Mouse (Mus musculus) MEL (cell line): ENCODE measurements around the gene Arpp21.

Source experiments
- CTCF ChIP-seq, 3 experiments: IDR thresholded peaks in 2 of 3; conservative IDR thresholded peaks in 1 of 3; 2 replicates each; pipeline ENCODE4 v1.5.1; 2011 to 2012; ENCODE audit warnings: low read length in 3 of 3, low read depth in 2 of 3, mild to moderate bottlenecking in 2 of 3, improper control_type of control experiment in 1 of 3, inconsistent platforms in 1 of 3, mixed read lengths in 1 of 3, moderate library complexity in 1 of 3; ENCODE audit not compliant: control insufficient read depth in 1 of 3, insufficient read depth in 1 of 3, poor library complexity in 1 of 3, severe bottlenecking in 1 of 3
- ETS1 ChIP-seq: IDR thresholded peaks from 2 replicates; pipeline ENCODE4 v1.6.1; 2012; ENCODE audit warnings: low read depth, mild to moderate bottlenecking, inconsistent platforms, low read length, improper control_type of control experiment, moderate library complexity
- NELFE ChIP-seq: IDR thresholded peaks from 2 replicates; pipeline ENCODE4 v1.6.1; 2011; ENCODE audit warnings: low read depth, low read length, improper control_type of control experiment
- POLR2A ChIP-seq, 2 experiments: IDR thresholded peaks; 2 replicates each; pipeline ENCODE4 v1.6.1; 2011 to 2012; ENCODE audit warnings: low read length in 2 of 2, mild to moderate bottlenecking in 2 of 2, control low read depth in 1 of 2, improper control_type of control experiment in 1 of 2, low read depth in 1 of 2, moderate library complexity in 1 of 2; ENCODE audit not compliant: control insufficient read depth in 1 of 2, insufficient read depth in 1 of 2, poor library complexity in 1 of 2
- SMC3 ChIP-seq: IDR thresholded peaks from 2 replicates; pipeline ENCODE4 v1.6.1; 2011; ENCODE audit warnings: low read depth, low read length, improper control_type of control experiment
- USF1 ChIP-seq: IDR thresholded peaks from 2 replicates; pipeline ENCODE4 v1.6.1; 2014; ENCODE audit warnings: low read depth, mild to moderate bottlenecking, inconsistent platforms, low read length, improper control_type of control experiment, moderate library complexity

DNA sequence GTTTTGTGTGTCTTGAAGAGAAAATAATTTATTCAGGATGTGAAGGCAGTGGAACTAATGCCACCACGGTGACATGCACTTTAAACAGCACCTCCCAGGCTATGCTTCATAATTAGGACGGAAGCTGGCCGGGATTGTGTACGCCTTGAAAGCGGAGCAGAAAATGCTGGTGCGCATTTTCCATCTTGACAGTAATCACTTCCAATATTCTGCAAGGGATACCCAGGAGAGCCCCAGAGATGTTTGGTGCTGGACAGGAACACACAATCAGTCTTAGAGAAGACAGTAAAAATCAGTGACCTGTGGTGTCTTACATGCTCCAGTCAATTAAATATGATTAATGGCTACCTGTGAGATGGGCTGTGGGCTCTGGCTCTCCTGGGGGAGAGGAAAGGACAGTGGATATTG is 112.3 kb downstream of the Arpp21 start:
- TF ChIP-seq USF1: no peak
- TF ChIP-seq POLR2A (IDR thresholded peaks at IDR 0.05; ENCODE audit: control insufficient read depth in 1 of 2, insufficient read depth in 1 of 2, low read depth in 1 of 2, low read length in 2 of 2, poor library complexity in 1 of 2): no peak
- TF ChIP-seq CTCF (IDR thresholded peaks at IDR 0.05 in 2 of 3, conservative IDR thresholded peaks at IDR 0.05 in 1 of 3; ENCODE audit: control insufficient read depth in 1 of 3, insufficient read depth in 1 of 3, low read depth in 2 of 3, low read length in 3 of 3, poor library complexity in 1 of 3, severe bottlenecking in 1 of 3): no peak
- no peak for TF ChIP-seq SMC3
- TF ChIP-seq ETS1: no peak
- TF ChIP-seq NELFE: no peak
